Mouse (Mus musculus): Measurements from ENCODE around the gene Shisa5.

DNA sequence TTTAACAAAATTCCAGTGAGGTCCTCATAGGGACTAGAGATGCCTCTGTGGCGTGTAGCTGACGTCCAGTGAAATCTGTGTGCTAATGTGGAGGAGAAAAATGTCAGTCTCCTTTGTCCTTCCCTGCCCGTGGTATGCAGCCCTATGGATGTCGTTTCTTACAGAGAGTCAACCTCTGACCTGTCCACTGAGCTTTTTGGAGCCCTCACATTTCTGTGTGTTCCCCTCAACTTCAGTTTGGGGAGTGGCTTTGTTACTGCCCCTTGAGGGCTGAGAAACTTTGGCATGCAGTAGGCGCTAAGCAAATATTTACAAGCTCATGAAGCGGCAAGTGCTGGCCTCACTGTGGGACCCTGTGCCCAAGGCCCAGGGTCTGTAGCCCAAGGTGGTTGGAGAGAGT, 58.9 kb downstream of the Shisa5 start:
- no peak for TF ChIP-seq POLR2A (IDR thresholded peaks at IDR 0.05; ENCODE audit: control insufficient read depth, low read depth, low read length)
- TF ChIP-seq CTCF (IDR thresholded peaks at IDR 0.05; ENCODE audit: control insufficient read depth, insufficient read depth, insufficient replicate concordance, low read depth, low read length): no peak

All from testis, adult 2 months (tissue).